8 mouse cellular contexts compared by ENCODE assay signal in the genomic region with DNA sequence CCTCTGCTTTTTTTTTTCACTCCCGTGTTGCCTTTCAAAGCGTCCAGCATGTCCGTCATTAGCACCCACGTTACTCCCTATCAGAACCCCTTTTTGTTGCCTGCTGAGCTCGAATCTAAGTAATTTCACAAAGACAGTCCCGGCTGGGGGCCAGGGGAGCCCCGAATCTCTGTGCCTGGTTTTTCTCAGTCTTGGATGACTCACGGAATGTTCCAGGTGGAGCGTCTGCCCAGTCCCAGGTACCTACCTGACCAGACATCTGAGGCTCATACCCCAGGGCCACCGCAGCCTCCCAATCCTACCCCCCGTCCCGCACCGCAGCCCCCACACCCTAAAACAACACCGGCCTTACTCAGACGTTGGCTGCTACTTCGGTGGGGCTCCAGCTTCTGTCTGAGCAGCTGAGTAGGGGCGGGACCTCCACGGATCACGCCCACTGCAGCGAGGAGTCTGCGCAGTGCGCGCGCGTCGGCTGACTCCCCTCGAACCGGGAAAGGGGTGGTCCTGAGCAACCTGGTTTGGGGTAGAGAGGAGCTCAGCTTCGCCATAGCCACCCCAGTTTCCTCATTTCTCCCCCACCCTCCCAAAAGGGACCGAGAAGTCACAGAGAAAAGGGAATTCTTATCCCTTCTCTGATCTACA. TPM values are rescaled to one million over a fixed set of nuclear protein-coding genes. Genes with fewer than 3 reads are reported as not detected.
DNase-seq lines count a peak whose midpoint lies in the region; ATAC-seq lines count a peak whose summit lies in the region.

No protein-coding gene starts in this region.

- 3% methylated on average over 30 of the region's 30 CpGs for WGBS in hindbrain, embryonic 14.5 days

- DNase-seq in T-cell, adult 2 months (ENCODE audit: low spot score) = peak; percentile 86
- DNase-seq in cerebellum, postnatal 25 days = peak; percentile 88 to 90
- DNase-seq in frontal cortex, postnatal 25 days (ENCODE audit: low spot score in 2 of 2) = peak; percentile 73 to 86
- DNase-seq in hindbrain, embryonic 14.5 days (ENCODE audit: low spot score) = peak; percentile 83
- peak; percentile 91 for DNase-seq in layer of hippocampus, postnatal 36 days
- DNase-seq in lung, postnatal 25 days (ENCODE audit: low spot score) = peak; percentile 82
- peak; percentile 86 for DNase-seq in retina, postnatal 1 day
- DNase-seq in thymus, postnatal 4 days = peak; percentile 96

- peak overlapping the region; percentile 82 for H3K9ac ChIP-seq in hindbrain, embryonic 14.5 days

- peak; percentile 94 for ATAC-seq in hindbrain, embryonic 14.5 days (ENCODE audit: low FRiP score)

- H3K4me2 ChIP-seq in hindbrain, embryonic 14.5 days (replicated peaks) = peak overlapping the region; percentile 96

- H3K4me3 ChIP-seq in hindbrain, embryonic 14.5 days (replicated peaks; ENCODE audit: low read length) = peak overlapping the region; percentile 67

- peaks cover 30% of the 10 kb centered on the region for H3K36me3 ChIP-seq in hindbrain, embryonic 14.5 days (replicated peaks; ENCODE audit: control insufficient read depth, insufficient read depth)

- no peaks in the 10 kb centered on the region for H3K27me3 ChIP-seq in hindbrain, embryonic 14.5 days (ENCODE audit: control insufficient read depth, insufficient read depth, low read length)

- H3K9me3 ChIP-seq in hindbrain, embryonic 14.5 days (ENCODE audit: control insufficient read depth, low read length) = no peaks in the 10 kb centered on the region

- peak overlapping the region; percentile 59 for H3K27ac ChIP-seq in hindbrain, embryonic 14.5 days

- peaks cover 10% of the 10 kb centered on the region for H3K4me1 ChIP-seq in hindbrain, embryonic 14.5 days (replicated peaks; ENCODE audit: control insufficient read depth, insufficient read depth, low read length)

RNA-seq across cellular contexts. Expression of gene Pld3, which starts 10.5 kb away (rescaled TPM):
- 156 and 193 TPM in 2 replicates for polyA plus RNA-seq in hindbrain, embryonic 14.5 days (2014; fragmentation: Nextera tagmentation; extraction: Ambion mirVana)
- 100 to 1,000 TPM; 557 to 578 TPM for total RNA-seq in layer of hippocampus, postnatal 36 days (2021)

RNA-seq across cellular contexts. Expression of gene 2310022A10Rik, which starts 10.5 kb away (rescaled TPM):
- 25.1 and 26.4 TPM in 2 replicates for polyA plus RNA-seq in hindbrain, embryonic 14.5 days (2014; fragmentation: Nextera tagmentation; extraction: Ambion mirVana)
- total RNA-seq in layer of hippocampus, postnatal 36 days (2021) = 10 to 100 TPM; 27.2 to 28.8 TPM

RNA-seq across cellular contexts. Expression of gene Hipk4, which starts 19.4 kb away (rescaled TPM):
- polyA plus RNA-seq in hindbrain, embryonic 14.5 days (2014; fragmentation: Nextera tagmentation; extraction: Ambion mirVana) = 1.2 and 1.5 TPM in 2 replicates
- total RNA-seq in layer of hippocampus, postnatal 36 days (2021) = not detected

RNA-seq across cellular contexts. Expression of gene Prx, which starts 43.4 kb away (rescaled TPM):
- 0.50 and 0.93 TPM in 2 replicates for polyA plus RNA-seq in hindbrain, embryonic 14.5 days (2014; fragmentation: Nextera tagmentation; extraction: Ambion mirVana)
- total RNA-seq in layer of hippocampus, postnatal 36 days (2021) = under 1 TPM; 0.15 to 0.40 TPM

RNA-seq across cellular contexts. Expression of gene Akt2, which starts 48.8 kb away (rescaled TPM):
- 51.1 and 62.7 TPM in 2 replicates for polyA plus RNA-seq in hindbrain, embryonic 14.5 days (2014; fragmentation: Nextera tagmentation; extraction: Ambion mirVana)
- total RNA-seq in layer of hippocampus, postnatal 36 days (2021) = 100 to 1,000 TPM in 1 of 2 experiments, 10 to 100 TPM in 1; 97.7 to 102 TPM

Comparison
In these comparisons a context has a peak if more than half of its experiments do, and no peak if none do; other contexts are left out.
1. Peak in every context shown above with its lines: DNase-seq, ATAC-seq, H3K4me3 ChIP-seq and H3K27ac ChIP-seq.